Mouse (Mus musculus): ENCODE measurements around the gene Gpr84.

Gpr84 gene

DNA sequence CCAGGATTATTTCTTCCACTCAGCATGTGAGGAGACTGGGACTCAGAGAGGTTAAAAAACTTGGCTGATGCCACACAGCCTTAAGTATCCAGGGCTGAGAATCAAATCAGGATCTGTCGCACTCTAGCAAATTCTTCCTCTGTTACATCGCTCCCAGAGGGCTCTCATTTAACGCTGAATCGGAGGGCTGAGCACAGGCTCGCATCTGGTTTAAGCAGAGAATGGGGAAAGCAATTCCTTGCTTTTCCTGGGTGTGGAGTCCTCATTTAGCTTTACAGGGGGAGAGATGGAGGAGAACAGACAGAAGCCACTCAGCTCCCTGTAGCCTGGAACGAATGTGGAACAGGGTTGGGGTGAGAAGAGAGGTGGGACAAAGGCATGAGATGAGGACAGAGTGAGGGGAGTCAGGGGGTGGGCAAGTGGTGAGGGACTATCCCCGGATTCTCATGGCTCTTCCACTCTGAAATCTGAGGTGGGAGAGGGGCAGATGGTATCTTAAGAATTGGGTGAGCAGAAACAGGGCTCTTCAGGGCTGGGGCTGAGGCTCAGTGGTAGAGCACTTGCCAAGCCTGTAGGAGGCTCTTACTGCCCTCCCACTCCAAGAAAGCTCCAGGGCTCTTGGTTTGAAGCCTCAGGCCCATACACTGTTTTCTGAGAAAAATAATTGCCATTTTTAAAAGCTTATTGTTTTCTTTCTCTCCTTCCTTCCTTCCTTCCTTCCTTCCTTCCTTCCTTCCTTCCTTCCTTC lies 25.2 kb upstream of the Gpr84 start:
- no peak for DNase-seq

DNA sequence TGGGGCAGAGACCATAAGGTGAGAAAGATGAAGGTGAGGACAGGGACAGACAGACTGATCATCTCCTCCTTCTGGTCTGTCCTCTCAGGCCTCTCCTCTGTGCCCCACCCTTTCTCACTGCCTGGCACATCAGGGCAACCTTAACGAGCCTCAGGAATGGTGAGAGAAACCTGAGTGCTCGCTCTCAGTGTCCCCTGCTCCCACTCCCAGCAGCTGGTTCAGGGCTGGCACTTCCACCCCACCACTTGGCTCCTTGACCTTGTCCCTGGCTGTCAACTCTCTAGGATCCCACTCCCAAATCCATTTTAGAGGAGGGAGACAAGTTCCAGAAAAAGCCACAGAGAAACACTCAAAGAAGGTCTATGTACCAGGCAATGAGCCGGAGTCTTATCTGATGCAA lies 24.6 kb upstream of the Gpr84 start:
- DNase-seq, result no peak

DNA sequence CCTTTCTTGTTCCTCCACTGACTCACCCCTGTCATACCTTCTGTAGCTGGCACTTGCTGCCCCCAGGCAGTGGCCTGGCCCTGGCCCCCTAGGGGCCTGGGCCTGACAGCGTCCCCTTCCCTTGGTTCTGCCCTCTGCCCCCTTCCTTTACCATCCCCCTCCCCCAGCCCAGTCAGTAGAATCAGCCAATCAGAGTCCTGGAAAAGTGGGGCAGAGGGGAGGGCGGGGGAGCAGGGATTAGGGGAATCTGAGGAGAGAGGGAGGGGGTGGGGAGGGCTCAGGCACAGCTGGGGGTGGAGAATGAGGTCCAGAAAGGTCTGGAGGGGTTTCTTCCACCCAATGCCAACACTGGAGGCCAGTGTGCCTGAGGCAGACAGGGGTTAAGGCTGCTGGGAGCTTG lies 23.8 kb upstream of the Gpr84 start:
- no peak for DNase-seq

DNA sequence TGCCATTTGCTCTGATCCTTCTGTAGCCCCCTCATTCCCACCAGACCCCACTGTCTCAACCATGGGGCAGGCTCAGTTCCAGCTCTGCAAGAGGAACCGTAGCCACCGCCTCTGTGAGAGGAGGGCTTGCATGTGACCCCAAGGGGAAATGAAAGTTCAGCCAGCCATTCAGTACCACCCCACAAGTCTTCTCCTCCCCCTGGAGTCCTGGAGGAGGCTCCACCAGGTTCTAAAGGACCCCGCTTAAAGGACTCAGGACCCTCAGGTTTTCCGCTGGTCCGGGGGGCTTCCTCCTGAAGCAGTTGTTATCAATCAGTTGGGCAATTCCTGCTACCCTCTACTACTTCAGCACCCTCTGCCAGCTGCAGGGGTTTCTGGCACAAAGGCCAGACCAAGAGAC lies 23.3 kb upstream of the Gpr84 start:
- no peak for DNase-seq

DNA sequence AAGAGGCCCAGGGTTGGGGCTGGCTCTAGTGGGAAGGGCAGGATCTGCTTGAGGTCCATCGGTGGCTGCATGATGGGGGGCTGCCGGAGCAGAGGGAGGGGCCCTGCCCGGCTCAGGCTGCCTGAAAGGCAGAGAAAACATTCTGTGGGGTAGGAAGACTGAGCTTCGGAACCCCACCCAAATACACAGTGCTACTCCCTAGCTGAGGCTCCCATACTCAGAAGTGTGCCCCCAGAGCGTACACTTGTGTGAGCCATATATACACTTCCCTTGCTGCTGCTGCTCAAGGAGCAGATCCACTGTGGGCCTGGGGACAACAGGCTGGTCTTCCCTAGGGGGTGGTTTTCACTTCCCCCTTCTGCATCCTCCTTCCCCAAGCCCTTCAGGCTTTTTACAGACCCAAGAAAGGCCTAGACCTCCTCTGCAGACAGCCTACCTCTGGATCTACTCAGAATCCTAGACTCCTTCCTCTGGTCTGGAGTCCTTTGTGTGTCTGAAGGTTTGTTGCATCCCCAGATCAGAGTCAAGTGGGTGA lies 22.7 kb upstream of the Gpr84 start:
- no peak for DNase-seq

DNA sequence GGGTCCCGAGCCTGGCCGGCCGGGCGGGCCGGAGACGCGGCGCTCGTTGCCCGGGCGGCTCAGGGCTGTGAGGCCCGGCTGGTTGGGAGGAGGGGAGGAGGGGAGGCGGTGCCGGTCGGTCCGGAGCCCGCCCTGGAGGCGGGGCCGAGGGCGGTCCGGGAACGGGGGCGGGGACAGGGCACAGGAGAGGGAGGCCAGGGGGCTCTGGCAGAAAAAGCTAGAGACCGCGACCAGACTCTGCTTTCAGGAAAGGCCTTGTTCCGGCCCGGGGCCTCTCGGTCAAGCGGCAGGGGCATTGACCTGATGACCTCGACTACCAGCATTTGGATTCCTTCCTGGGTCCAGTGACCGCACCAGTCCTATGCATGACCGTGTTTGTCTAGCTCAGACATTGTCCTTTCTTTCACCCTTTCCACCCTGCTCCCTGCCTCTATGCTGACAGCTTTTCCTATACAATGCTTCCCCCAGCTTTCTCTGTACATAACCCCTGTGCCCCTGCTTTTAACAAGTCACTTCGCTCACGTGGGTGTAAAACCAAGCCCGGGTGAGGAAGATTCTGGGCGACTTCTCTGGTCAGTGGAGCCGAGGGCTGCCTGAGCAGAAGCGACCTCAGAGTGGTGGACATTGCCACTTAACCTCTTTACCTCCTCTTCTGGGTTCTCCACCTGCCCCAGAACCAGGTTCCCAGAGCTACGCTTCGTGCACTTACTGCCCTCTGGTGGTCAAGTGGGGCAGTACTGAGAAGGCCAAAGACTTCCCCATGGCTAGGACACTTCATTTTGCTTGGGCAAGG lies 13.2 kb upstream of the Gpr84 start:
- peak; percentile 90 for DNase-seq

DNA sequence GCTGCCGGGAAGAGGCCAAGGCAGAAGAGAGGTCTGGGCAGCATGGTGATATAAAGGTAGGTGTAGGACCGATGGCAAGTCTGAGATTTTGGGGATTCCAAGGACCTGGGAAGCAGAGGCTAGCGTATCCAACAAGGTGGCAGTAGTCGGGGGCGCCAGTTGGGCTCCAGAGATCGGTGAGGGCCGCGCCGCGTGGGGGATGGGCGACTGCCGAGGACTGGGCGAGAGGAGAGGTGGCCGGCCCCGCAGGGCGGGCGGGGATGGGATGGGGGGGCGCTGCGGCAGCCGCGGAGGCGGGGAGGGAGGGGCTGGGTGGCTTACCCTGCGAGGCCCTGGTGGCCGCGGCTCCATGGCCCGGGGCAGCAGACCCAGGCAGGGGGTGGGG lies 12.7 kb upstream of the Gpr84 start:
- DNase-seq, result no peak

DNA sequence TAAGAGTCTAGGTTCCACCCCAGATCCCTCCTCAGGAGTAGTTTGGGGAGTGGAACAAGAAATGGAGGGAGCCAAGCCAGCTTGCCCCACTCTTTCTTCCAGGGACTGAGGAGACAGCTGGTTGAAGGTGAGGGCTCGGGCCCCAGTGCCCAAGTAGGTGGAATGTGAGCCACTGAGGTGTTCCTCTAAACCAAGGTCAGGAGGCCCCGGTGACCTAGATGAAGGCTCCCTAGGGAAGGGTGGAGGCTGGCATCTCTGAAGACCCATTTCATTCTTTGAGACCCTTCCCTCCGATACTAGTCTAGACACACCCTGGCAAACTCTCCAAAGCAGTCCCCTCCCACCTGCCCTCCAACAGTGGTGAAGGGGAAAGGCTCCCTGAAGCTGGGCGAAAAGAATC lies 12.0 kb upstream of the Gpr84 start:
- DNase-seq, result no peak

DNA sequence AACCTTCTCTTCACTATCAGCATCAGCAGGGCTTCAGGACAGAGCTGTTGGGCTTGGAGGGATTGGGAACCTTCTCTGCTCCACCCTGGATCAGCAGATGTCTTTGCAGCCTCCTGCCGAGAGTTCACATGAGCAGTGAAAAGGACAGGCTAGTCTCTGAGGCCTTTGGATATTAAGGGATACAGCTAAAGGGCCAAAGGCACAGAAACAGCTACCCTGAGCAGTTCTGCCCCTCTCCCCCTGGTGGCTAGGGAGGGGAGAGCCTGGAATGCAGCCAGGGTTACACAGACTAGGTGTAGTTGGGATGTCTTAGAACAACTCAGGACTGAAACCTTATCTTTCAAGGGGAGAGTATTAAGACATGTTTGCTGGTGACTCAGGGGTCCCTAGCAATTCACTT lies 10.7 kb upstream of the Gpr84 start:
- DNase-seq, result no peak

DNA sequence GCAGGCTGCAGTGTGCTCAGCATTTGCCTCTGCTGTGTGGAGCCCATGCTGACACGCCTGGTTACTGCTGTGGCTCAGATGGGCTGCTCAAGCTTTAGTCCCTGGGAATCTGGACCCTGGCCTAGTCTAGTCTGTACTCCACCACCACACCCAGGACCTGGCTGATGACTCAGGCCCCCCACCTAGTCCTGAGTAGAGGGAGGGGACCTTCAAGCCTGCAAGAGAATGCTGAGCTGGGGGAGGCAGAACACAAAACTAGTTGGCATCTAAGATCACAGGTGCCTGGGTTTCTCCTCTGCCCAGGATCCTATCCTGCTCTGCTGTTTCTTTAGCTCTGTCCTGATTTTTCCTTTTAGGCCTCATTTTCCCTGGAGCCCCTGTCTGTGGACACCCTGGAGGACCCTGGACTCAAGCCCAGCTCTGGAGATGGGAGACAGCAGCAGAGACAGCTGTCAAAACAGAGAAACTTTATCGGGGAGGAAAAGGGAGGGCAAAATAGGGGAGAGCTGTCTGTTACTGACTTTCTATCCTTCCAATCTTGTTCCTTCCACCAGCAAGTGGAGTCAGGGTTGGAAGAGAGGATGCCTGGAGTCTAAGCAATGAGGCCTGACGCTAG lies 7.9 kb upstream of the Gpr84 start:
- no peak for DNase-seq

DNA sequence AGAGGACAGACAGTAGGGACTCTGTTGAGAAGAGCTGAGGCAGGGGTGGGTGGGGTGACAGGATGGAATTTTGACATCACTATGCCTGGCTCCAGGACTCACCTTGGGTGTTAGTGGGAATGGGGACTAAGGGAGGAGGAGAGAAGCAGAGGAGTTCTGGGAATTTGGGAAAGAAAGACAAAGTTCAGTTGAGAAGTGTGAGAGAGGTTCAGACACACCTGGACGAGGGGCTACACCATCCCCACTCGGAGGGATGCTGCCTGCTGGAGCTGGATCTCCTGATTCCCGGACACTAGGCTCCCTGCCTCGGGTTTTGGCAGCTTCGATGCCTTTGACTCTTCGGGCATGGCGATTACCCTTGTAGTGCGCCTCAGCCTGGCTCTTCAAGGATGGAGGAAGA lies 7.3 kb upstream of the Gpr84 start:
- DNase-seq, result no peak

DNA sequence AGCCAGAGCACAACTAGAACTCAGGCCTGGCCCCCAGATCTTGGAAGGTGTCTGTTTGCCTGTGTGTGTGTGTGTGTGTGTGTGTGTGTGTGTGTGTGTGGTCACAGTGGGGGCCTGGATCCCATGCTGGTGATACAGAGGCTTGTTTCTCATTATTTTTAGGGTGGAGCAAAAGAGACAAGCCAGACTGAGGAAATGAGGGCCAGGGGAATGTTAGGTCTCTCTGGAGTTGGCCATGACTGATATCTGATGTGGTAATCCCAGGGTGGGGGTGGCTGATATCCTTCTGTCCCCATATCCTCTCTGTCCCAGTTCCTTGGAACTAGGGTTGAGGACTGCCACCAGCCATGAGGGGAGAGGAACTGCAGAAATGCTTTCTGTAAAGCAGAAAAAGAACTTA lies 6.7 kb upstream of the Gpr84 start:
- no peak for DNase-seq

DNA sequence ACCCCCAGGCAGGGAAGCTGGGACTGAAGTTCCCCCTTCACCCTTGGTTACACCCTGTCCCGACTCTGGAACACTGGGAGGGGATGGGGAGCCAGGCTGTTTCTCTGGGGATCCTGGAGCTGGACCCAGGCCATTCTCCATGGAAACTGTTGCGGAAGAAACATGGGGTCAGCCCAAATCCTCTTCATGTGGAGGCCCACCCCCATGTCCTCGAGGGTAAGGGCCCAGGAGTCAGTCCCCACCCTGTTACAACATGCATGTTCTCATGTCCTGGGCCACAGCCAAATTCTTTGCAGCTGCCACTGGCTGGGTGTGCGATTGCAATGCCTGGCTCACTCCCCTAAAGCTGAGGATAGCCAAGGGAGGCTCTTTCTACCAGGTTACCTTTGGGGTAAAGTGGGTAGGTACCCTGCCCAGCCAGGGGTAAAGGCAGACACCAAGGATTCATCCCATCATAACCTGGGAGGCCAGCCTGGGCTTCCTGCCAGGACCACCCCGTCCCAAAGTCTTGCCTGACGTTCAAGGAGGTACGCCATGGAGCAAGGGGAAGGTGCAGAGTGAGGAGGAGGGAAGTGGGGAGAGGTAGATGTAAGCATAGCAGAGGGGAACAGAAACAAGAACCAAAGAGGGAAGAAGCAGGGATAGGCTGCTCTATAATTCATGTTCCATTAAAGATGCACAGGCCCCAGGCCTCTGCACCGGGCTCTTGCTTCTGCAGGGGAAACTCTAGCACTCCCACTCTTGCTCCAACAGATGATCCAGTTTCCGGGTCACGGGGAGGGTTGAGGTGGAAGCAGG lies 5.8 kb upstream of the Gpr84 start:
- DNase-seq, result no peak

DNA sequence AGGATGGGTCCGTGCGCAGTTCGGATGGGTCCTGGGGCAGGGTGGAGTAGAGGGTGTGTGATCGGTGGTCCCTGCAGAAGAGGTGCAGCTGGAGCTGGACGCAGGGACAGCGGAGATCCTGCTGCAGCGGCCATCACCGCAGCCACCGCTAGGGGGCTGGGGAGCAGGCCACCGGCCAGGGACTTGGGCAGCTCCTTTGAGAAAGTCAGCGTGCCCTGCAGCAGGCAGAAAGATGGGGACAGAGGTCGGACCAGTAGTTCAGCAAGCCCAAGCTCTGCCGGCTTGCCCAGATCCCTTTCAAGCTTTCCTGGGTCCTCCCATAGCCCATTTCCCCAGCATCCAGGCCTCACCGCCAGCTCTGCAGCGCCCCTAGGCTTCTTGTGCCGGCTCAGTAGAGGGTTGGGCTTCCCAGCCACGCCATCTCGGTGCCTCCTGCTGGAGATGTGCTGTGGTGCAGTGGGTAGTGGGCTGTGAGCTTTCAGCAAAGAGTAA lies 4.6 kb upstream of the Gpr84 start:
- peak; percentile 85 for DNase-seq

DNA sequence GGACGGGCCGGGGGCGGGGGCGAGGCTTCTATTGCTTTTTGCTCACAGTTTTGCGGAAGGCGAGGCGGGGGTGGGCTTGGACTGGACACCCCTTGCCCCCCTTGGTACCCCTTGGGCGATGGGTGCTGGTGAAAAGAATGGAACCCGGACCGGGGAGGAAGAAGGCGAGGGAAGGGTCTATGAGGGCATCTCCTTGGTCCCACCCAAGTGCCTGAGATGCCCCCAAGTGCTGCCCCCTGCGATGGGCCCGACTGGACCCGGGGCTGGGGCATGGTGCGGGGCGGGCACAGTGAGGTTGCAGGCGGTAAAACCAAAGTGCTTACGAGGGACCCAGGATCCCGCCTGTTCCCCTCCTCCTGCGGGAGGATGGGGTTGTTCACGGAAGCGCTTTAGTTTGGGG lies 3.8 kb upstream of the Gpr84 start:
- no peak for DNase-seq

DNA sequence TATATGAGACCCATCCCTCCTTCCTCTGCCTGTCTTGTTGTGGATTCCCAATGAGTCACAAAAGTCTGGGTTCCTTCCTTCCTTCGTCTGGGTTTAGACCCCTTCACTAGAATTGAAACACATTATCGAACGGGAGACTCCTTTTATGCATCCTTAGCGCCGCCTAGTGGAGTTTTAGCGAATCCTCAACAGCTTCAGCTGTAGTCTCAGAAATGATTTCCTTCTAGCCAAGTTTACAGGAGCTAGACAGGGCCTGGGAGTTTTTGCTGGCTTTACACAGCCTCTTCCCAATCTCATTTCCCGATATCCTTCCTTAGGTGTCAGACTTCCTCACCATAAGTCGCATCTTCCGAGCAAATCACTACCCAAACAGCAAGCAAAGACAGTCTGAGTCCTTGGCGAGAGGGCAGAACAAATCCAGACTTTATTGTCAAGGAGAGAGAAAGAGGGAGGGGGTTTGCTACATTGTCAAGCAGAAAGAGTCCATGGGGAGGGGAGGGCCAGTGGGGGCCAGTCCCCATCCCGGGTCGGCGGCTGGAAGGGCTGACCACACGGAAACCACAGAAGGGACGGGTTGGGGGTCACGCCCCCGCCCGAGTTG lies 3.2 kb upstream of the Gpr84 start:
- peak; percentile 58 for DNase-seq

DNA sequence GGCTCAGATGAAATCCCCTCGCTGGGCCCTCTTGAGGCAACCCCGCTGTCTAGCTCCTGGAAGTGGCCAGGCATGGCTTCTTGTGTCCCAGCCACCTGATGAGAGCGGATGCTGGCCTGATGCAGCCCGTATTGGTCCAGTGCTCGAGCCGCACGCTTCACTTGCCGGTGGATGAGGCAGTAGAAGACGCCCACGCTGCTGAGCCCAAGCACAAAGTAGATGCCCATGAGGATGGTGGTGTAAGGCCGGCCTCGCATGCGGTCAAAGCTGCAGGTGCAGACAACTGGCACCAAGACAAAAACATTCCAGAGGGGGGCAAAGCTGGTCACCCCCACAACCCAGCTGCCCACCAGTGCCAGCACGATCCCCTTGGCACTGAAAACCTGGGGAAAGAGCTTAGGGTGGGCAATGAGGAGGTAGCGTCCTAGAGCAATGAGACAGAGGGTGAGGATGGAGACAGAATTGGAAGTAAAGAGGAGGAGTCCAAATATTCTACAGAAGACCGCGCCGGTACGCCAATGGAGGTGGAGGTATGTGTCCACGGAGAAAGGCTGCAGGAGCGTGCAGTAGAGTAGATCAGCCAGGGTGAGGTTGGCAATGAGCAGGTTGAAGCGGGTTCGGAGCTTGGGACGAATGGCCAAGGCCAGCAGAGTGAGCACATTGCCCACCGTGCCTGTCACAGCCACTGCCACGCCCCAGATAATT lies 1.4 kb downstream of the Gpr84 start:
- no peak for DNase-seq

DNA sequence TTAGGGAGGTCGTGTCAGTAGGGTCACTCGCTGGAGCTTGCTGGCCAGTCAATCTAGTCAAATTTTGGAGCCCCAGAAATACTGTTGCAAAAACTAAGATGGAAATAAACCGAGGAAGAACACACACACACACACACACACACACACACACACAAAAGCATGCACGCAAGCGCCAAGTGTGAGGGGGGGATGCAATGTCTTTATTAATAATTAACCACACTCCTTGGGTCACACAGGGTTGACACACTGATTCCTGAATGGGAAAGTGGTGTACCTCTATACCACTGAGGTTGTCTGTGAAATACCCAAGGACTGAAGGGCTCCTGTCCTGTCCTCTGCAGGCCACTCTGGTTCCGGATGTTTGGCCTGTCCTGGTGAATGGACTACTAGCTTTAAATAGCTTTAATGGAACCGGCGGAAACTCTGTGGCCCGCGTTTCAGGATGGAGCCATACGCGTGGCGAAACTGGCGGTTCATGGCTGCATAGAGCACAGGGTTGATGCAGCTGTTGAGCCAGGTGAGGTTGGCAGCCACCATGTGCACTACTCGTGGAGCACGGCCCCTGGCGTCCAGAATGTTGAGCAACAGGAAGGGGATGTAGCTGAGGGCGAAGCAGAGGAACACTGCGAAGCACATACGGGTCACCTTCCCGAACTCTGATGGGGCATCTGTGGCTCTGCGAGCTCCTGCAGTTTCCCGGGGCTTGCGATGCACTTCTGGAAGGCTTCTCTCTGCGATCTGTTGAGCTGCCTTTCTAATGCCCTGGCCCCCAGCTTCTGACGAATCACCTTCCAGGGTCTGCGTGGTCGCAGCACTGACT lies 2.1 kb downstream of the Gpr84 start:
- peak; percentile 54 for DNase-seq

DNA sequence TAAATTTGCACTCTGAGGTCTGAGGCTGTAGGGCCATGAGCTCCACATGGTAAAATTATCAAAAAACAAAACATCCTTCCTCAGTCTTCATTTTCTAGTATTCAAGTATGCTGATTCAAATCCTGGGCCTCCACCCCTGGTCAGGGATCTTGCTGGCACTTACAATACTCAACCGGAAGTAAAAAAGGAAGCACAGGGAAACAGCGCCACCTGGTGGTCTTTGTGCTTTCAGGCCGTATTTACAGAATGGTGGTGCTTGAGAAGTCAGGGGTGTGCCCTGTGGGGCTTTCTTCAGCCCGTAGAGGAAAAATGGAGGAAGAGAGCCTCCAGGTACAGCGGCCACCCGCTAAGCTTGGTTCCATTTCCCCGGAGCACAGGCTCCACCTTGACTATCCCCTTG lies 3.3 kb downstream of the Gpr84 start:
- peak; percentile 95 for DNase-seq

DNA sequence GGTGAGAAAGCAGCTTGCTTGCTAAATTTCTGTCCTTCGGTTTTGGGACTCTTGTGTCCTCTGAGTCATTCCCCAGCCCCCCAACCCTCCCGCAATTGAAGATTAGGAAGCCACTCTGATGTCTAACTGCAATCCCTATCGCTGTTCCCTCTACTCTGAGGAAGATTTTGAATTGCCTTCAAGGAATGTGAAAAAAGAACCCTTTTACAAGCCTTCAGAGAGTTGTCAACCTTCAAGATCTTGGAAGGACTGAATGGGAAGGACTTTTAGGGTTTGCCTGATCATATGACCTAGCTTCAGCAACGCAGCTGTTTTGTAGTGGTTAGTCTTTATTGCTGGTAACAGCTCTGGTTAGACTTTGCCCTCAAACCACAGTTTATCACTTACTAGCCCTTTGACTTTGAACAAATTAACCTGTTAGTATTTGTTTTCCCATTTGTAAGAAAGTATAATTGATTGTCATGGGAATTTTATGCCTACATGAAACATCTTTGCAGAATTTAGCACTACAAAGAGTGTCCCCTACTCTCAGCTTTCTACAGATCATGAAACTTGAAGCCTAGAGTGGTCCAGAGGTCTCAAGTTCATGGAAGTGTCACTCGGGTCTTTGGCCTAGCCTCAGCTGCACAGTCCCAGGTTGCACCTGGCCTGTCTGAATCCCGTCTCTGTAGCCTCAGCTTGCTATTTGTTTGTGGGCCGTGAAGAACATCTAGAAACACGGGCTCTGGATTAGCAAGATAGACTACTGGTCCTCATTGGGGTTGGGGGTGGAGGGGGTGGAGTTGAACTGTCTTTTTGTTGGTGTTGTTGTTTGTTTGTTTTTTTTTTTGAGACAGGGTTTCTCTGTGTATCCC lies 4.4 kb downstream of the Gpr84 start:
- DNase-seq, result no peak

Measured in kidney, adult 18-20 months (tissue).